Mouse (Mus musculus) left cerebral cortex, postnatal 10 days (tissue): ENCODE results near the gene Dck. TPM values are rescaled to one million over a fixed set of nuclear protein-coding genes. Genes with fewer than 3 reads are reported as not detected.
"Not testable (repeated sequence)": the region's sequence is repeated elsewhere in the genome, so short reads cannot be mapped to it uniquely, and the experiment has no call there.

Source experiments
- DNase-seq, 2 experiments: peaks; one replicate each; pipeline ENCODE4 v3.0.0; 2021 to 2022; ENCODE audit warnings: low spot score in 2 of 2, mixed read lengths in 1 of 2; ENCODE audit errors: extremely low spot score in 1 of 2
- intact Hi-C: fragments of 180-260 bp; cut with DNase I; formaldehyde crosslinking; loops from one replicate; pipeline ENCODE4 v1.15.1; 2025
- total RNA-seq, 2 experiments: library from RNA; stranded (reverse); gene quantifications; 2 replicates each; pipeline ENCODE4 v1.2.3; 2021

Dck gene
- 10 to 100 TPM; 19.5 to 20.3 TPM for total RNA-seq

DNA sequence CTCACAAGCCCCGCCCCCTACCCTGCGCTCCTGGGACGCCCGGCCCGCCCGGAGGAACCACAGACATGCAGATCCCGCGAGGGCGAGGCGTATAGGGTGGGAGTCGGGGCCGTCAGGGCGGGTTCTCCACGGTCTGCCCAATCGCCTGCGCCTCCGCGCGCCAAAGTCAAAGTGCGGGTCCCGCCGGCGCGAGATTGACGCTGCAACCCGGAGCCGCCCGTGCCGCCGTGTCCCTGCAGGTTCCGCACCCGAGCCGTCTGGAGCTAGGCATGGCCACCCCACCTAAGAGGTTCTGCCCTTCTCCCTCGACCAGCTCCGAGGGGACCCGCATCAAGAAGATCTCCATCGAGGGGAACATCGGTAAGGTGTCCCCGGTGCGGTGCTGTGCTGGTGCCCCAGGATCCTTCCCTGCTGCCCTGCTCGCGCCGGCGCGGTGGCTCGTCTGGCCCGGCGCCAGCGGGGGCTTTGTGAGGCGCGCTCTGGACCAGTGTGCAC is at the start of gene Dck:
Gene Dck (plus strand): TSS at position 10 of the 495 bp plus-strand sequence.
- DNase-seq = peak; percentile 95 to 100
- intact Hi-C loops = loop anchor here (5.0 kb wide), 2 partner anchors 43 to 88 kb away; partner anchors contain the start of genes Grsf1 and Mob1b

GRCm38 (mm10) chr5:88716983-88717382 is 47.8 kb upstream of the Dck start:
- intact Hi-C loops = no loop called here
- no peak for DNase-seq

DNA sequence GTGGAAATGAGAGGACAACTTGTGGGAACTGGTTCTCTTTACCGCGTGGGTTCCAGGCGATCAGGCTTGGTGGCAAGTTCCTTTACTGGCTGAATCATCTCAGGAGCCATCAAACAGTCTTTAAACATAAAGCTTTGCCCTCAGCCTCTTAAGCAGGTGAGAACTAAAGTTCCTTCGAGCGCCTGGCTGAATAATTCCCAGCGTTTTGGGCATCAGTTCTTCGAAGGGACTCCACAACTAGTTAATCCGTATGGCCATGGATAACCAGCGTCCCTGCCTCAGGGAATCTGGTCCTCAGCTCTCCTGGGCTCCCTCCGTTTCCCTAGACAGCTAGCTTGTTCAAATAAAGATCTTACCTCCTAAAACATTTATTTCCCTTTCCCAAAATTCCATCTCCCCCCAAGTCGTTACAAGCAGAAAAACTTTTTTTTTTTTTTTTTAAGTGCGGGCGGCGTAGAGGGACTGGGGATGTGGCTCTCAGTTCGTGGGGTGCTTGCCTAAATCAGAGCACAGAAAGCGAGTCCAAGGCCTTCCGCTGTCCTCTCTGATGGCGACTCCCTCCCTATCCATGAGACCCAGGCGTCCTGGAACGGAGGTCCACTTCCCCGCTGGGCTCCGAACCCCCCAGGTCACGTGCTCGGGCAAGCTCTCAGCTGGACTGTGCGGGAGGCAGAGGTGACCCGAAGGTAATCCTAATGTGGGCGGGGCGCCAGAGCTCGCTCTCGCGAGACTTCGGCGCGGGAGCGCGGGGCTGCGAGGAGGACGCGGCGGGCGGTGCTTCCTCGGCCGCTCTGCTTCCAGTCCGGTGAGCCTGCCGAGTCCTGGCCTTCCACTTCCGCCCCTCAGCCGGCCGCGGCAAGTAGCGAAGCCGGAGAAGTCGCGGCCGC is 44.4 kb upstream of the Dck start, which contains the start of gene Mob1b:
Gene Mob1b (plus strand): TSS at position 740 of the 887 bp plus-strand sequence.
- intact Hi-C loops = loop anchor here (5.0 kb wide), 2 partner anchors 33 to 42 kb away; partner anchors contain the start of gene Dck
- peak; percentile 94 to 98 for DNase-seq

- intact Hi-C loops = loop anchor here (5.0 kb wide), 2 partner anchors 34 to 41 kb away; partner anchors contain the start of gene Dck
- DNase-seq = no peak
Measured at GRCm38 (mm10) chr5:88721003-88721475, 43.8 kb upstream of the Dck start.

DNA sequence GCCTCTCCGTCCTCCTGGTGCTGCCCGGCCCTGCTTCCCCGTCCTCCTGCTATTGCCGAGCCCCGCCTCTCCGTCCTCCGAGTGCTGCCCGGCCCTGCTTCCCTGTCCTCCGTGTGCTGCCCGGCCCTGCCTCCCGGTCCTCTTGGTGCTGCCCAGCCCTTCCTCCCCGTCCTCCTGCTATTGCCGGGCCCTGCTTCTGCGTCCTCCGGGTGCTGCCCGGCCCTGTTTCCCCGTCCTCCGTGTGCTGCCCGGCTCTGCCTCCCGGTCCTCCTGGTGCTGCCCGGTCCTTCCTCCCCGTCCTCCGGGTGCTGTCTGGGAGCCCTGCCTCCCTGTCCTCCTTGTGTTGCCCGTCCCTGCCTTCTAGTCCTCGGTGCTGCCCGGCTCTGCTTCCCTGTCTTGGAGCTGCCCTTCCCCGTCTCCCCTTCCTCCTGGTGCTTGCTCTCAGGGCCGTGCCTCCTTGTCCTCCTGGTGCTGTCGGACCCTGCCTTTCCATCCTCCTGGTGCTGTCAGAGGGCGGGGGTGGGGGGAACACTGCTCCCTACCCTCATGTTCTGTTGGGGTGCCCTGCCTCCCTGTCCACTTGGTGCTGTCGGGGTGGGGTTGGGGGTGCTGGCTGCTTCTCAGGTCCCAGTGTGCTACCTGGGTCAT is 43.1 kb upstream of the Dck start:
- intact Hi-C loops = loop anchor here (5.0 kb wide), 2 partner anchors 34 to 41 kb away; partner anchors contain the start of gene Dck
- peak in 1 of 2 experiments; percentile 57 for DNase-seq

DNA sequence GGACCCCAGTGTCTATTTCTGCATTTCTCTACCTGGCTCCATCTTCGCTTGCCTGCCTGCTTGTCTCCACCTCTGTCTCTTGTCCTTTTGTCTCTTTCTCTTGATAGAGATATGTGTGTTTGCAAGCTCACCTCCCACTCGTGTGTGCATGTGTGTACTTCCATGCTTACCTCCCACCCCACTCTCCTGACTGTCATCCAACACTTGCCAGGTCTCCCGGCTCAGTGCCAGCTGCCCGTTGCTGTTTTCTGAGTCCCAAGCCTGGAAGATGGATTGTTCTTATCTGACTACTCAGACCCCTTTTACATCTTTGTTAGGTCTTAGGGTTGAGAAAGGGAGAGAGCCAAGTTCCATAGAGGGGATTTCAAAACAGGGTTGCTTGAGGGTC is 42.6 kb upstream of the Dck start:
- peak in 1 of 2 experiments; percentile 47 for DNase-seq
- intact Hi-C loops = loop anchor here (5.0 kb wide), 2 partner anchors 35 to 40 kb away; partner anchors contain the start of gene Dck

DNA sequence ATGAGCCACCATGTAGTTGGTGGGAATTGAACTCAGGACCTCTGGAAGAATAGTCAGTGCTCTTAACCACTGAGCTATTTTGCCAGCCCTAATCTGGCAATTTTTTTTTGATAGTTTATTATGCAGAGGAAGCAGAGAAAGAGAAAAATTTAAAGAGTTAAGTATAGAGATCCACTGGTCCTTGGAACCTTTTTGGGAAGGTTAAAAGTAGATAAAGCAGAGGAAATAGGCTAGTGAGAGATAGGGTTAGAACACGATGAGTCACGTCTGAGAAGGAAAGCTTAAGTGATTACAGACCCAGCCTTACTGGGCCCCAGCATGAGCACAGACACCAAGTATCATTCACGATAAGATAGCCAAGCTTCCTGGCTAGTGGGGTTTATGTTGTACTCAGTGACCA is 40.8 kb upstream of the Dck start:
- DNase-seq = no peak
- intact Hi-C loops = loop anchor here (5.0 kb wide), 2 partner anchors 37 to 38 kb away; partner anchors contain the start of gene Dck

DNA sequence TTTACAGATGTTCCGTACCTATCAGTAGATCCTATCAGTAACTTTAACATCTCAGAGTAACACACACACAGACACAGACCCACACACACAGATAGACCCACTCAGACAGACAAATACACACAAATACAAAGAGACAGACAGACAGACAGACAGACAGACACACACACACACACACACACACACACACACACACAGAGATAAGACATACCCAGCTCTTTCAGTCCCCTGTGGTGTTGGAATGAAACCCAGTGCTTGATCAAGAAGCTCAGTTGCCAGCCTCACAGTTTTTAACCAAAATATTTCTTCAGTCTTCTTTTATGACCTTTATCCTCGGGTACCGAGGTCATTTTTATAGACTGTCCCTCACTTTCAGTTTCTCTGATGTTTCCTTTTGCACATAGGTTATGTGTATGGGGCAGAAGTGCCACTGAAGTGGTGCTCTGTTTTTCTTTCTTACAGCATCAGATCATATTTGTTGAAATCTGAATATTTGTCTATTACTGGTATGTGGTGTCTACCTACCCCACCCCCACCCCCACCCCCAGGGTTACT is 37.1 kb upstream of the Dck start:
- intact Hi-C loops = no loop called here
- no peak for DNase-seq

- DNase-seq = no peak
- intact Hi-C loops = no loop called here
Measured at GRCm38 (mm10) chr5:88734786-88735185, 30.0 kb upstream of the Dck start.

- DNase-seq, intact Hi-C loops: not testable (repeated sequence)
Measured at GRCm38 (mm10) chr5:88741065-88741464, 23.7 kb upstream of the Dck start.

DNA sequence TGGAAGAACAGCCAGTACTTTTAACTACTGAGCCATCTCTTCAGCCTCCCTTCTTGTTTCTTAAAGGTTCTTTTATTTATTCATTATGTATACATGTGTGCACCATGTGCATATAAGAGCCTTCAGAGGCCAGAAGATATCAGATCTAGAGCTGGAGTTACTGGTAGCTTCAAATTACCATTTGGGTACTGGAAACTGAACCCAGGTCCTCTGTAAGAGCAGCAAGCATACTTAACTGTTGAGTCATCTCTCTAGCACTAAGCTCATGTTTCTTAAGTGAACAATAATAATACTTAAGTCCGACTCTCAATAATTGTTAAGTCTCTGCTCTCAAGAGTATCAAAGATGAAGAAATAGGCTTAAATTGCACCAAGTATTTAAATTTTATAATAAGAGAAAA is 17.0 kb upstream of the Dck start:
- intact Hi-C loops = no loop called here
- DNase-seq = no peak

GRCm38 (mm10) chr5:88753199-88753598 is 11.6 kb upstream of the Dck start:
- no peak for DNase-seq
- intact Hi-C loops = no loop called here

DNA sequence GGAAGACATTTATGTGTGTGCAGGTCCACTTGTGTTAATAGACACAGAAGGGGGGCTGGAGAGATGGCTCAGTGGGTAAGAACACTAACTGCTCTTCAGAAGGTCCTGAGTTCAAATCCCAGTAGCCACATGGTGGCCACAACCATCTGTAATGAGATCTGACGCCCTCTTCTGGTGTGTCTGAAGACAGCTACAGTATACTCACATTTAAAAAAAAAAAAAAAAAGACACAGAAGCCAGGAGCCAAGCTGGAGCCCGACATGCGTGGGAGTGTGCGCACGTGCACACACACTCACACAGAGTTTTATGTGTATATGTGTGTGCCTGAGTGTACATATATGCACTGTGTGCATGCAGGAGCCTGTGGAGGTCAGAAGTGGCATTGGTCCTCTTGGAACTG is 2.2 kb upstream of the Dck start:
- no peak for DNase-seq
- intact Hi-C loops = loop anchor here (5.0 kb wide), 1 partner anchor 40 kb away; the partner anchor contains the start of gene Mob1b

- intact Hi-C loops = loop anchor here (5.0 kb wide), 1 partner anchor 42 kb away; the partner anchor contains the start of gene Mob1b
- no peak for DNase-seq
Measured at GRCm38 (mm10) chr5:88764430-88764986, 288 bp upstream of the Dck start.

DNA sequence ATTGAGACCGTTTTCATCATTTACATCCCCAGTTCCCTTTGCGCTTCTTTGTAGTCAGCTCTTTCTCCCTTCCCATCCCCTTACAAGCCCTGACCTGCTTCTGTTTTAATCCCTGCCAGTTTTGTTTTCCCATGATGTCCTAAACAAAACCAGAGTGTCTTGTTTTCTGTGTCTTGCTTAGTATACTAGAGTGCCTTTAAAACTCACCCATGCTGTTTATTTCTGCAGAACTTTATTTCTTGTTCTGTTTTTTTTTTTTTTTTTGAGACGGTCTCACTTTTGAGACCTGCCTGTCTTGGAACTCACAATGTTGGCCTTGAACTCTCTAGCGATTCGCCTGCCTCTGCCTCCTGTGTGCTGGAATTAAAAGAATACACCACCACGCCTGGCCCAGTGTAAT is 791 bp downstream of the Dck start:
- no peak for DNase-seq
- intact Hi-C loops = loop anchor here (5.0 kb wide), 1 partner anchor 88 kb away; the partner anchor contains the start of gene Grsf1

DNA sequence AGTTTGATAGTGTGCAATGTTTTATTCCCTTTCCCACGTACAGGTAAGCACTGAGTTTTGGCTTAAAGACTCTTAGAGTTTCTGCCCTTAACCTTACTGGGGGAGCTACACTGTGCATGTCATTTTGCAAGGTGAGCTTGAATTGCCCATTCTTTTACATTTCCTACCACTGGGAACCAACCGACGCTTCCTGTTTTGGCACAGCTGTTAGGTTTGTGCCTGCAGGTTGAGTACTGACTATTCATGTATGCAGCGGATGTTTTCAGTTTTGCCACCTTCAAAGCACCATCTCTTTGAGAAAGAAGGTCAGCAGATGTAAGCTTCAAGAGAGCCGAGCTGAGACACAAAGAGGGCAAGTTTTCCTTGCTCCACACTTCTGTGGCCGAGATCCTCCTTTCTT is 1.3 kb downstream of the Dck start:
- DNase-seq = no peak
- intact Hi-C loops = loop anchor here (5.0 kb wide), 1 partner anchor 89 kb away; the partner anchor contains the start of gene Grsf1

- no peak for DNase-seq
- intact Hi-C loops = loop anchor here (5.0 kb wide), 1 partner anchor 90 kb away; the partner anchor contains the start of gene Grsf1
Measured at GRCm38 (mm10) chr5:88766863-88767262, 2.1 kb downstream of the Dck start.

- intact Hi-C loops = loop anchor here (5.0 kb wide), 1 partner anchor 91 kb away; the partner anchor contains the start of gene Grsf1
- no peak for DNase-seq
Measured at GRCm38 (mm10) chr5:88768201-88768600, 3.4 kb downstream of the Dck start.
